Mouse (Mus musculus): ENCODE data around the gene Hapln4. TPM values are rescaled to one million over a fixed set of nuclear protein-coding genes. Genes with fewer than 3 reads are reported as not detected.

Gene Hapln4
- not detected for polyA plus RNA-seq (2017; shearing (Covaris generic))

GRCm38 (mm10) chr8:70083285-70083684 is at the start of gene Hapln4:
Gene Hapln4, plus strand, starts transcription at chr8:70083457.

GRCm38 (mm10) chr8:70042583-70043455 is 40.4 kb upstream of the Hapln4 start, which contains the start of the genes Mau2 and Sugp1:
Gene Mau2, minus strand, starts transcription at chr8:70042734.
Gene Sugp1, plus strand, starts transcription at chr8:70042813.

GRCm38 (mm10) chr8:70072441-70073069 is 10.7 kb upstream of the Hapln4 start, which contains the start of gene Tm6sf2:
Gene Tm6sf2, plus strand, starts transcription at chr8:70072924.

GRCm38 (mm10) chr8:70120667-70121066 is 37.4 kb downstream of the Hapln4 start, which contains the start of gene Ncan:
Gene Ncan, minus strand, starts transcription at chr8:70120873.

GRCm38 (mm10) chr8:70131166-70131883 is 48.1 kb downstream of the Hapln4 start, which contains the start of gene Nr2c2ap:
Gene Nr2c2ap, plus strand, starts transcription at chr8:70131333.

GRCm38 (mm10) chr8:70139026-70139857 is 56.0 kb downstream of the Hapln4 start, which contains the start of the genes Rfxank, Borcs8 and Mef2b:
Gene Rfxank, minus strand, starts transcription at chr8:70139154.
Gene Borcs8, plus strand, starts transcription at chr8:70139499.
Gene Mef2b, plus strand, starts transcription at chr8:70139711.

Other genes with a start within 250 kb of the Hapln4 start
- gene Cilp2, start 195.8 kb upstream of the Hapln4 start, polyA plus RNA-seq (2017; shearing (Covaris generic)) = not detected
- 1.4 TPM for gene Tssk6, start 181.3 kb upstream of the Hapln4 start, polyA plus RNA-seq (2017; shearing (Covaris generic))
- 216 TPM for gene Ndufa13, start 180.9 kb upstream of the Hapln4 start, polyA plus RNA-seq (2017; shearing (Covaris generic))
- 1.4 TPM for gene Yjefn3, start 180.7 kb upstream of the Hapln4 start, polyA plus RNA-seq (2017; shearing (Covaris generic))
- 14.8 TPM for gene Gatad2a, start 87.1 kb upstream of the Hapln4 start, polyA plus RNA-seq (2017; shearing (Covaris generic))
- gene Mau2, start 40.7 kb upstream of the Hapln4 start, polyA plus RNA-seq (2017; shearing (Covaris generic)) = 25.3 TPM
- 74.4 TPM for gene Sugp1, start 40.6 kb upstream of the Hapln4 start, polyA plus RNA-seq (2017; shearing (Covaris generic))
- gene Tm6sf2, start 10.5 kb upstream of the Hapln4 start, polyA plus RNA-seq (2017; shearing (Covaris generic)) = 0.51 TPM
- gene Ncan, start 37.4 kb downstream of the Hapln4 start, polyA plus RNA-seq (2017; shearing (Covaris generic)) = not detected
- gene Nr2c2ap, start 47.9 kb downstream of the Hapln4 start, polyA plus RNA-seq (2017; shearing (Covaris generic)) = 69.0 TPM
- 46.9 TPM for gene Rfxank, start 55.7 kb downstream of the Hapln4 start, polyA plus RNA-seq (2017; shearing (Covaris generic))
- 73.1 TPM for gene Borcs8, start 56.0 kb downstream of the Hapln4 start, polyA plus RNA-seq (2017; shearing (Covaris generic))
- gene Mef2b, start 56.3 kb downstream of the Hapln4 start, polyA plus RNA-seq (2017; shearing (Covaris generic)) = 2.6 TPM
- 57.7 TPM for gene Tmem161a, start 88.9 kb downstream of the Hapln4 start, polyA plus RNA-seq (2017; shearing (Covaris generic))
- gene Slc25a42, start 128.8 kb downstream of the Hapln4 start, polyA plus RNA-seq (2017; shearing (Covaris generic)) = 15.3 TPM
- gene Sugp2, start 150.8 kb downstream of the Hapln4 start, polyA plus RNA-seq (2017; shearing (Covaris generic)) = 33.0 TPM
- gene Armc6, start 151.0 kb downstream of the Hapln4 start, polyA plus RNA-seq (2017; shearing (Covaris generic)) = 13.1 TPM
- 1.3 TPM for gene Homer3, start 199.4 kb downstream of the Hapln4 start, polyA plus RNA-seq (2017; shearing (Covaris generic))
- 55.0 TPM for gene Ddx49, start 219.0 kb downstream of the Hapln4 start, polyA plus RNA-seq (2017; shearing (Covaris generic))
- gene Cope, start 219.1 kb downstream of the Hapln4 start, polyA plus RNA-seq (2017; shearing (Covaris generic)) = 381 TPM
- gene Cers1, start 232.3 kb downstream of the Hapln4 start, polyA plus RNA-seq (2017; shearing (Covaris generic)) = not detected
- gene Gdf1, start 246.4 kb downstream of the Hapln4 start, polyA plus RNA-seq (2017; shearing (Covaris generic)) = not detected

All from CD4-positive, CD25-positive, alpha-beta regulatory T cell, adult 9 weeks (primary cell).